Mouse (Mus musculus): ENCODE results near the gene Iba57. TPM values are rescaled to one million over a fixed set of nuclear protein-coding genes. Genes with fewer than 3 reads are reported as not detected.

The Iba57 gene
- polyA plus RNA-seq, 1 experiment: 3.0 TPM

DNA sequence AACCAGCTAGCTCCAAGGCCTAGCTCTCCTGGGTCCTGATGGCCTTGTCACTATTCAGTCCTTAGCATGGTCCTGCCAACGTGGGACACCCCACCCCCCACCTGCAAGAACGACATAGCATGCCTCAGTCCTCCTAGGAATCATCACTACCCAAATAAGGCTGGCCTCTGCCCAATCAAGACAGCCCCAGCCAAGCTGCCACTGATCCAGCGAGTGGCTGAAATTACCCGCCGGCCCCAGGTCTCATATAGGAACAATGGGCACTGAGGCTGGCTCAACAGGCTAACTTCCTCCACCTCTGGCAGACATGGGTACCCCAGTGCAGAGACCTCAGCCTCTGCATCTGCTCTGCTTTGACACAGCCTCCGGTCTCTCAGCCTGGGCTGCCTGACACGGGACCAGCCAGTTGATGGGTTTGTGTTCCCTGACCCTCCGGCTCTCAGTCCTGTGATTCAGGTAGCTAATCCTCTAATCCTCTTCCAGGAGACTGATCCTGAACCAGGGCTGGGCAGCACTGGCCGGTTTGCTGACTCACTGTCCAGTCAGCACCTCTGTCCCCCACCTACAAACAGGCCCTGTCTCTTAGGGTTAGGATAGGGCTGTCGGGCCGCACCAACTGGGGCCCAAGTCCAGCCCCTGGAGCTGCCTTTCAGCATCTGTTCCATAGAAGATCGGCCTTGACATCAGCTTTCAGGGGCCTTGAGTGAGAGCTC lies 26.4 kb downstream of the Iba57 start:
- no peak overlapping the region for H3K9ac ChIP-seq (ENCODE audit: low read depth, poor library complexity, severe bottlenecking)
- H3K27me3 ChIP-seq (ENCODE audit: control insufficient read depth, insufficient read depth, low read length, poor library complexity, severe bottlenecking): peaks cover 3% of the 10 kb centered on the region
- no peaks in the 10 kb centered on the region for H3K36me3 ChIP-seq (ENCODE audit: control insufficient read depth, insufficient read depth, low read length, poor library complexity, severe bottlenecking)
- no peaks in the 10 kb centered on the region for H3K9me3 ChIP-seq (replicated peaks; ENCODE audit: control insufficient read depth, insufficient read depth, low read length, poor library complexity, severe bottlenecking)
- no peak overlapping the region for H3K4me3 ChIP-seq (ENCODE audit: low read depth, low read length)
- no peaks in the 10 kb centered on the region for H3K4me1 ChIP-seq (ENCODE audit: control insufficient read depth, insufficient read depth, low read length)
- TF ChIP-seq POLR2A (IDR thresholded peaks at IDR 0.05; ENCODE audit: insufficient read depth, low read length): no peak
- no peak for TF ChIP-seq CTCF (IDR thresholded peaks at IDR 0.05; ENCODE audit: low read depth, low read length)
- no peak for TF ChIP-seq EP300 (IDR thresholded peaks at IDR 0.05; ENCODE audit: insufficient read depth, low read depth, low read length)
- H3K27ac ChIP-seq (ENCODE audit: insufficient read depth, low read length): no peak overlapping the region

DNA sequence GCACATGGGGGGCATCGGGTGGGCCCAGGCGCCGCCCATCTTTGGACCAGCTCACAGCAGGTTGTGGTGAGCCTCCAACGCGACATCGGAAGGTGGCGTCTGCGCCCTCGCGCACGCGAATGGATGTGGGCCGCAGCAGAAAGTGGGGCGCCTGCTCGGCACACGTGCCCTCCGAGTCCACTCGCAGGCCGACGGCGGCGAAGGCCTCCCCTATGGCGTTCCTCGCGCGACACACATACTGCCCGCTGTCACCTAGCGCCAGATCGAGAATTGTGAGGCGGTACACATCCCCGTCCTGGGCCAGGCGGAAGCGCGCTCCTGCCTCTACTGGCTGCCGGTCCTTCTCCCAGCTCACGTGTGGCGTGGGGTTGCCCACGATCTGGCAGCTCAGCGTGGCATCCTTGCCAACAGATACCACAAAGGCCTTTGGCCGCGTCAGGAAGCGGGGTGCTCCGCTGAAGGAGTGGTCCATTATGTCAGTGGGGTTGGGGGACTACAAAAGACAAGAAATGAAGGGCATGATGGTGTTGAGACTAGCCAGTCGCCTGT lies 27.6 kb downstream of the Iba57 start, which contains the start of gene Obscn:
Obscn (minus strand) TSS at position 499 of the 549 bp plus-strand sequence.
- no peak within 1 kb of the TSS for H3K27ac ChIP-seq (ENCODE audit: insufficient read depth, low read length)
- TF ChIP-seq POLR2A (IDR thresholded peaks at IDR 0.05; ENCODE audit: insufficient read depth, low read length) (no peak), CTCF (IDR thresholded peaks at IDR 0.05; ENCODE audit: low read depth, low read length) (no peak), EP300 (IDR thresholded peaks at IDR 0.05; ENCODE audit: insufficient read depth, low read depth, low read length) (no peak)
- H3K9ac ChIP-seq (ENCODE audit: low read depth, poor library complexity, severe bottlenecking): 0 out of 2 replicates have a peak within 1 kb of the TSS, but pooled peaks have one; percentile 15
- peak within 1 kb of the TSS; percentile 58 for H3K4me3 ChIP-seq (ENCODE audit: low read depth, low read length)
- H3K36me3 ChIP-seq (ENCODE audit: control insufficient read depth, insufficient read depth, low read length, poor library complexity, severe bottlenecking): no peaks in the 10 kb centered on the region
- H3K27me3 ChIP-seq (ENCODE audit: control insufficient read depth, insufficient read depth, low read length, poor library complexity, severe bottlenecking): peaks cover 3% of the 10 kb centered on the region
- no peaks in the 10 kb centered on the region for H3K9me3 ChIP-seq (replicated peaks; ENCODE audit: control insufficient read depth, insufficient read depth, low read length, poor library complexity, severe bottlenecking)
- no peaks in the 10 kb centered on the region for H3K4me1 ChIP-seq (ENCODE audit: control insufficient read depth, insufficient read depth, low read length)

DNA sequence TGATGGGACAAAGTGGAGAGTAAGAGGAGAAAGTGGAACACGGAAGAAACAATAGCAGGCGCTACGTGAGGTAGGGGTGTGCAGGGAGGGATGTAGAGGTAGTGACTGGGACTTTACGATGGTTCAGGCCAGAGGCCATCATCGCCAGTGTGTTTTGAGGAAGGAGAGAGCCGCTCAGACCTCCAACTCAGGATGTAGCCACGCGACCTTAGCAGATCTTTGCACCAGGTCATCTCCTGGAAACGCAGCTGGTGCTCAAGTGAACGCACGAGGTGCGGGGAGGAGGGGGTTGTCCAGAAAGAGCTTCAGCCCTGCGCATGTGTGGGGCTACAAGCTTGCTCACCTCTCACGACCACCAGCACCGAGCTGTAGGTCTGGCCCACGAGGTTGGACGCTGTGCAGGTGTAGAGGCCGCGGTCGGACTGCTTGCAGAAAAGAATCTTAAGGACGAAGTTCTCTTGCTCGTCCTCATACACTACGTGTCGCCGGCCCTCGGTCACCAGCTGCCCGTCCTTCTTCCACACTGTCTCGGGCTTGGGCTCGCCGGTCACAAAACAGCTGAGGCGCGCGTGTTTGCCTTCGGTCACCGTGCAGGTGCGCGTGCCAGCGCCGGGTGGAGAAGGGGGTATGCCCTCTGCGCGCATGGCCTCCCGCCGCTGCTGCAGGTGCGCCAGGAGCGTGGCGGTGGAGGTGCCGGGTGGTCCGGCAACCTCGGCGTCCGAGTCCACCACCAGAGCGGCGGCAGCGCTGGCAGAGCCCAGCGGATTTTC lies 28.3 kb downstream of the Iba57 start:
- TF ChIP-seq EP300 (IDR thresholded peaks at IDR 0.05; ENCODE audit: insufficient read depth, low read depth, low read length) (no peak), POLR2A (IDR thresholded peaks at IDR 0.05; ENCODE audit: insufficient read depth, low read length) (no peak), CTCF (IDR thresholded peaks at IDR 0.05; ENCODE audit: low read depth, low read length) (no peak)
- no peak overlapping the region for H3K27ac ChIP-seq (ENCODE audit: insufficient read depth, low read length)
- peak overlapping the region; percentile 58 for H3K4me3 ChIP-seq (ENCODE audit: low read depth, low read length)
- 0 out of 2 replicates have a peak overlapping the region, but pooled peaks have one; percentile 15 for H3K9ac ChIP-seq (ENCODE audit: low read depth, poor library complexity, severe bottlenecking)
- no peaks in the 10 kb centered on the region for H3K9me3 ChIP-seq (replicated peaks; ENCODE audit: control insufficient read depth, insufficient read depth, low read length, poor library complexity, severe bottlenecking)
- H3K27me3 ChIP-seq (ENCODE audit: control insufficient read depth, insufficient read depth, low read length, poor library complexity, severe bottlenecking): peaks cover 3% of the 10 kb centered on the region
- H3K36me3 ChIP-seq (ENCODE audit: control insufficient read depth, insufficient read depth, low read length, poor library complexity, severe bottlenecking): no peaks in the 10 kb centered on the region
- no peaks in the 10 kb centered on the region for H3K4me1 ChIP-seq (ENCODE audit: control insufficient read depth, insufficient read depth, low read length)

DNA sequence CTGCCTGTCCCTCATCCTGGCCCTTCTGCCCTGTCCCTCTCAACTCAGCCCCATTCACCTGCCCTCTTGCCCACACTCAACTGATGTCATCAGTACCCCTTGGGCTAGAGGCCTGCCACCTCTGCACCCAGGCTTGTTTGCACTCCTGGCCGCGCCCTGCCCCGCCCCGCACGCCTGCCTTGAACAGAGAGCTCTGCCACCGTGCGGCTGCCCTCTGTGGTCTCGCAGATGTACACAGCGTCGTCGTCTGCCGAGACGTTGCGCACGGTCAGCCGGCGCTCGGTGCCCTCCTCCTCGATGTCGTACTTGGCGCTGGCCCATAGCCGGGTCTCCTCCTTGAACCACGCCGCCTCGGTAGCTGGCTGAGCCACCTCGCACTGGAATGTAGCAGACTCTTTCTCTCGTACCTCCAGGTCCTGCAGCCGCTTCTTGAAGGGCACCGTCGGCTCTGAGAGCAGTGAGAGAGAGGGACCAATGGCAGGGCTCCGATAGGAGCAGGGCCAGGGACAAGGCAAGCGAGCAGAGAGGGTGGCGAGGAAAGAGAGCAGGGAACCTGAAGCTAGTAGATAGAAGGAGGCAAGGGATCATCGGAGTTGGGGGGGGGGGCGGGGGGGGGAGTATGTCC lies 29.1 kb downstream of the Iba57 start:
- TF ChIP-seq POLR2A (IDR thresholded peaks at IDR 0.05; ENCODE audit: insufficient read depth, low read length): no peak
- H3K4me3 ChIP-seq (ENCODE audit: low read depth, low read length): peak overlapping the region; percentile 20
- peaks cover 3% of the 10 kb centered on the region for H3K27me3 ChIP-seq (ENCODE audit: control insufficient read depth, insufficient read depth, low read length, poor library complexity, severe bottlenecking)

DNA sequence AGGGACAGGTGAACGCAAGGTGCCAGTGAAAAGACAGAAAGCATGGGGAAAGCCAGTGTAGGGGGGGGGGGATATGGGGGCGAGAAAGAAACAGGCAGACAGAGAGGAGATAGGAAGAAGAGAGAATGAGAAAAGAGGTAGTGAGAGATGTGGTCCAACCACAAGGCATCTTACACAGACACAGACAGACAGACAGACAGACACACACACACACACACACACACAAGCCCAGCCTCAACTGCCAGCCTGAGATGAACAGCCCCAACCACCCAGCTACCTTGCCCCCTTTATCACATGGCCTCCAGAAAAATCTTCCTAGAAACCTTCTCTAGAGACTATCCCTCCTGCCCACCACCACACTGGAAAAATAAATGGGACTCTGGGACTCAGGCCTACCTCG lies 31.5 kb downstream of the Iba57 start:
- Histone ChIP-seq H3K27me3 (ENCODE audit: control insufficient read depth, insufficient read depth, low read length, poor library complexity, severe bottlenecking) (peaks cover 3% of the 10 kb centered on the region), H3K36me3 (ENCODE audit: control insufficient read depth, insufficient read depth, low read length, poor library complexity, severe bottlenecking) (no peaks in the 10 kb centered on the region), H3K27ac (ENCODE audit: insufficient read depth, low read length) (no peak overlapping the region), H3K9ac (ENCODE audit: low read depth, poor library complexity, severe bottlenecking) (no peak overlapping the region), H3K9me3 (replicated peaks; ENCODE audit: control insufficient read depth, insufficient read depth, low read length, poor library complexity, severe bottlenecking) (no peaks in the 10 kb centered on the region), H3K4me1 (ENCODE audit: control insufficient read depth, insufficient read depth, low read length) (no peaks in the 10 kb centered on the region), H3K4me3 (ENCODE audit: low read depth, low read length) (no peak overlapping the region)
- TF ChIP-seq POLR2A (IDR thresholded peaks at IDR 0.05; ENCODE audit: insufficient read depth, low read length) (no peak), EP300 (IDR thresholded peaks at IDR 0.05; ENCODE audit: insufficient read depth, low read depth, low read length) (no peak), CTCF (IDR thresholded peaks at IDR 0.05; ENCODE audit: low read depth, low read length) (no peak)

More for the DNA sequence above, 29.1 kb downstream of the Iba57 start:
- Histone ChIP-seq H3K27ac (ENCODE audit: insufficient read depth, low read length) (no peak overlapping the region), H3K36me3 (ENCODE audit: control insufficient read depth, insufficient read depth, low read length, poor library complexity, severe bottlenecking) (no peaks in the 10 kb centered on the region), H3K9me3 (replicated peaks; ENCODE audit: control insufficient read depth, insufficient read depth, low read length, poor library complexity, severe bottlenecking) (no peaks in the 10 kb centered on the region), H3K9ac (ENCODE audit: low read depth, poor library complexity, severe bottlenecking) (no peak overlapping the region), H3K4me1 (ENCODE audit: control insufficient read depth, insufficient read depth, low read length) (no peaks in the 10 kb centered on the region)
